Mouse (Mus musculus) liver, postnatal 0 days (tissue): ENCODE results near the gene Figla. TPM values are rescaled to one million over a fixed set of nuclear protein-coding genes. Genes with fewer than 3 reads are reported as not detected.

Experiments
- ATAC-seq: fragments of 200-750 bp; cut with Nextera tagmentation; 2 replicates; pipeline ENCODE4 v1.8.0; 2017; ENCODE audit warnings: mild to moderate bottlenecking, moderate library complexity
- DNase-seq: peaks from one replicate; pipeline ENCODE4 v3.0.0-alpha.2; 2016
- H3K27ac ChIP-seq: fragments of 300-500 bp; sonication (generic); 2 replicates; pipeline ENCODE4 v1.5.1; 2014; ENCODE audit warnings: antibody characterized with exemption, moderate library complexity, mild to moderate bottlenecking, low read depth
- H3K27me3 ChIP-seq: fragments of 300-500 bp; sonication (generic); 2 replicates; pipeline ENCODE4 v1.6.1; 2014; ENCODE audit warnings: low read length, control low read depth, mixed read lengths; ENCODE audit not compliant: insufficient read depth
- H3K36me3 ChIP-seq: fragments of 300-500 bp; sonication (generic); replicated peaks from 2 replicates; pipeline ENCODE4 v1.6.1; 2014; ENCODE audit warnings: mild to moderate bottlenecking, control low read depth, low read length, moderate library complexity, mixed read lengths; ENCODE audit not compliant: insufficient read depth
- H3K4me1 ChIP-seq: fragments of 300-500 bp; sonication (generic); 2 replicates; pipeline ENCODE4 v1.6.1; 2014; ENCODE audit warnings: antibody characterized with exemption, mild to moderate bottlenecking, control low read depth; ENCODE audit not compliant: insufficient read depth
- H3K4me2 ChIP-seq: fragments of 300-500 bp; sonication (generic); 2 replicates; pipeline ENCODE4 v1.6.1; 2014; ENCODE audit warnings: low read depth, mild to moderate bottlenecking, low read length, moderate library complexity, mixed read lengths
- H3K4me3 ChIP-seq: fragments of 300-500 bp; sonication (generic); 2 replicates; pipeline ENCODE4 v1.5.1; 2014; ENCODE audit warnings: low read depth, low read length
- H3K9ac ChIP-seq: fragments of 300-500 bp; sonication (generic); replicated peaks from 2 replicates; pipeline ENCODE4 v1.6.1; 2014; ENCODE audit warnings: mild to moderate bottlenecking, moderate library complexity
- H3K9me3 ChIP-seq: fragments of 300-500 bp; sonication (generic); 2 replicates; pipeline ENCODE4 v1.6.1; 2016; ENCODE audit warnings: mild to moderate bottlenecking, control low read depth, low read length, mixed read lengths
- CTCF ChIP-seq: sonication (generic); IDR thresholded peaks from 2 replicates; pipeline ENCODE4 v1.5.1; 2016; ENCODE audit warnings: antibody characterized with exemption, low read depth
- EP300 ChIP-seq: IDR thresholded peaks from 2 replicates; pipeline ENCODE4 v1.6.1; 2016; ENCODE audit warnings: antibody characterized with exemption, low read depth, mild to moderate bottlenecking
- WGBS: fragments of 180-500 bp; shearing (Covaris S2); extraction: QIAGEN DNeasy Blood & Tissue Kit; methylation state at CpG from one replicate; pipeline ENCODE4 v1.1.7; 2014; ENCODE audit not compliant: insufficient replicate concordance; 5-methylcytosine and 5-hydroxymethylcytosine counted together
- polyA plus RNA-seq: library from polyadenylated mRNA; unstranded; fragments of >200 nt; fragmentation: Nextera tagmentation; extraction: Ambion mirVana; gene quantifications from 2 replicates; pipeline ENCODE4 v1.2.1, GENCODE M21; 2015

The Figla gene
- polyA plus RNA-seq, 1 experiment from 2014 or later, result not detected

GRCm38 (mm10) chr6:86053099-86053498 lies 37.1 kb downstream of the Figla start:
- TF ChIP-seq EP300 (no peak), CTCF (no peak)
- Histone ChIP-seq H3K4me2 (no peak overlapping the region), H3K4me1 (no peaks in the 10 kb centered on the region; the same call in 1 of the 2 replicates), H3K4me3 (no peak overlapping the region), H3K27me3 (no peaks in the 10 kb centered on the region), H3K36me3 (no peaks in the 10 kb centered on the region), H3K9ac (no peak overlapping the region), H3K27ac (no peak overlapping the region), H3K9me3 (no peaks in the 10 kb centered on the region)
- DNase-seq, result no peak
- 64% methylated on average over 4 of the region's 4 CpGs for WGBS
- ATAC-seq, result no peak

GRCm38 (mm10) chr6:86053594-86053993 lies 37.6 kb downstream of the Figla start:
- no peak overlapping the region for H3K4me2 ChIP-seq
- H3K27me3 ChIP-seq, result no peaks in the 10 kb centered on the region
- WGBS, result 54% methylated on average over 5 of the region's 5 CpGs
- no peak for DNase-seq
- H3K36me3 ChIP-seq, result no peaks in the 10 kb centered on the region
- no peak overlapping the region for H3K9ac ChIP-seq
- no peaks in the 10 kb centered on the region for H3K9me3 ChIP-seq
- no peaks in the 10 kb centered on the region; the same call in 1 of the 2 replicates for H3K4me1 ChIP-seq
- no peak for ATAC-seq
- H3K4me3 ChIP-seq, result no peak overlapping the region
- H3K27ac ChIP-seq, result no peak overlapping the region
- TF ChIP-seq EP300 (no peak), CTCF (no peak)

GRCm38 (mm10) chr6:86058475-86058874 lies 42.5 kb downstream of the Figla start:
- Histone ChIP-seq H3K27me3 (no peaks in the 10 kb centered on the region), H3K4me2 (no peak overlapping the region), H3K27ac (no peak overlapping the region), H3K9ac (no peak overlapping the region), H3K4me3 (no peak overlapping the region), H3K9me3 (no peaks in the 10 kb centered on the region), H3K36me3 (no peaks in the 10 kb centered on the region), H3K4me1 (no peaks in the 10 kb centered on the region)
- TF ChIP-seq EP300 (no peak), CTCF (no peak)
- DNase-seq (no peak), ATAC-seq (no peak)
- WGBS, result 0% methylated on average over 1 of the region's 1 CpGs

GRCm38 (mm10) chr6:86059151-86059853 lies 43.3 kb downstream of the Figla start:
- WGBS, result 36% methylated on average over 7 of the region's 7 CpGs
- TF ChIP-seq EP300 (no peak), CTCF (no peak)
- no peak for DNase-seq
- ATAC-seq, result no peak
- Histone ChIP-seq H3K4me1 (no peaks in the 10 kb centered on the region), H3K27me3 (no peaks in the 10 kb centered on the region), H3K4me3 (no peak overlapping the region), H3K36me3 (no peaks in the 10 kb centered on the region), H3K9ac (no peak overlapping the region), H3K9me3 (no peaks in the 10 kb centered on the region), H3K4me2 (no peak overlapping the region), H3K27ac (no peak overlapping the region)

- ATAC-seq (no peak), DNase-seq (no peak)
- WGBS, result 92% methylated on average over 3 of the region's 3 CpGs
- H3K9me3 ChIP-seq, result no peaks in the 10 kb centered on the region
- no peak overlapping the region for H3K27ac ChIP-seq
- no peak overlapping the region for H3K9ac ChIP-seq
- no peak overlapping the region for H3K4me3 ChIP-seq
- no peak overlapping the region for H3K4me2 ChIP-seq
- no peaks in the 10 kb centered on the region for H3K4me1 ChIP-seq
- no peaks in the 10 kb centered on the region for H3K27me3 ChIP-seq
- no peak for TF ChIP-seq EP300
- TF ChIP-seq CTCF, result no peak
- H3K36me3 ChIP-seq, result no peaks in the 10 kb centered on the region
These were observed 44.2 kb downstream of the Figla start for GRCm38 (mm10) chr6:86060170-86060569.

- Histone ChIP-seq H3K9ac (no peak overlapping the region), H3K36me3 (no peaks in the 10 kb centered on the region), H3K27me3 (no peaks in the 10 kb centered on the region), H3K27ac (no peak overlapping the region), H3K4me3 (no peak overlapping the region), H3K4me2 (no peak overlapping the region), H3K9me3 (no peaks in the 10 kb centered on the region), H3K4me1 (no peaks in the 10 kb centered on the region)
- ATAC-seq (no peak), DNase-seq (no peak)
- WGBS, result 69% methylated on average over 5 of the region's 5 CpGs
- TF ChIP-seq EP300 (no peak), CTCF (no peak)
These were observed 46.3 kb downstream of the Figla start for GRCm38 (mm10) chr6:86062226-86062625.
